Mouse (Mus musculus): ENCODE data around the gene Abcf1. TPM values are rescaled to one million over a fixed set of nuclear protein-coding genes. Genes with fewer than 3 reads are reported as not detected.

The Abcf1 gene
- total RNA-seq, 2 experiments from 2014 or later, result 74.3 to 75.6 TPM

GRCm38 (mm10) chr17:35920384-35920783 lies 49.2 kb downstream of the Abcf1 start:
- no peak for DNase-seq (ENCODE audit: low spot score in 2 of 2)

- no peak for DNase-seq (ENCODE audit: low spot score in 2 of 2)
Observed at GRCm38 (mm10) chr17:35919864-35920301, 49.7 kb downstream of the Abcf1 start.

DNA sequence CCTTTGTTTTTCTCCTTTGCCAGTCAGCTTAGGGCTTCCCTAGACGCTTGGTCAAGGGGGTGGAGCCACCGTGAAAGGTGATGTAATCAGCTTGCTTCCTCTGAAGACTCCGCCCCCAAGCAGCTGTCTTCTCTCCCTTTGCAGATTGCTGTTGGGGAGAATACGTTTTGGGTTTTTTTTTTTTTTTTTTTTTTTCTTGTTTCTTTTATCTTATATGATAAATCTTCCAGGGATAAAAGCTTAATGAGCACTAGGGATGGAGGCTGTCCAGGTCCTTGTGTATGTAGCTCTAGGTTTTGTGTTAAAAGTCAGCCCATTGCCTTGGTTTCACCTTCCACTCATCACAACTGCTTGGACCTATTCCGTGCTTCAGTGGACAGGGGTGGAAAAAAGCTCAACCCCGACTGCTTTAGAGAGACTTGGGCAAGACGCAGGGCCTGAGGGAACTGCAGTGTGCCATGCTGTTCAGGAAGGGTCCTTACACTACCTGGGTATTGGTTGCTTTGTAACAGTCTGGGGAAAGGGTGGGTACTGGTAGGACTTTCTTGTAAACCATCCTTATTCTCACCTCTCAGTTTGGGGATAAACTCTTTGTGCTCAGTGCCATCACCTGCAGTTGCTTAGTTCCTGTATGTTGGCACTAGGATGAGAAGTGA lies 50.4 kb downstream of the Abcf1 start:
- peak; percentile 77 to 95 for DNase-seq (ENCODE audit: low spot score in 2 of 2)

DNA sequence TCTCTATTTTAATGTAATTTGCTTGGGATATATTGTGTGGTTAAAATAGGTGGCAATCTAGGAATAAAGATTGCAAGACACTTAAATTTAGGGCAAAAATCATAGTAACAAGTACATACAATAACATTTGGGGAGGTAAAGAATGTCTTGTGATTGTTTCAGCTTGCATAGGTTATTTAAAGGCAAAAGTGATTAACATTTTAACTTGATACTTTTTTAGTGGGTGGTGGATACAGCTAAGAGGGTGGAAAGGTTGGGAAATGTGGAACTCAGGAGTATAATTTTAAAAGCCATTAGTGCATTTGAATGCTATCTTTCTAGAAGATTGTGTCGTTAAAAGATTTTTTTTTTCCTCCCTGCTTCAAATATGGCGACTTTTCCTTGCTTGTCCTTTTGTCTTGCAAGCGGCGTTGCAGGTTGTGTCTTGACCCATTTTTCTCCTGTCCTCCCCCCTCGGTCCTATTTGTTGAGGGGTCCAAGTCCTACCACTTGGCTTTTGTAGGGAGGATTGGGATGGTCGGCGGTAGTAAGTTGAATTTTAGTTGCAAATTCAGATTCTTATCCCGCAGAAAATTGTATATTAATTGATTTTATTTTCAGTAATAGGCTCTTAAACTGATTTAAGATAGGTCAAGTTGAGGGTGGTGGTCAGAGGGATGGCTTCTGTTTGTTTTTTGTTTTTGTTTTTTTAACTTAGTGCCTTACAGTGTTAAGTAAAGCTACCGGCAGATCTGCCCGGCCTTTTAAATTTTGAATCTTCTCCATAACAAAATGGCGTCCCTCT lies 51.1 kb downstream of the Abcf1 start:
- DNase-seq (ENCODE audit: low spot score in 2 of 2), result no peak

GRCm38 (mm10) chr17:35917463-35918251 lies 51.9 kb downstream of the Abcf1 start:
- peak in 1 of 2 experiments; percentile 43 for DNase-seq (ENCODE audit: low spot score in 2 of 2)

GRCm38 (mm10) chr17:35917143-35917462 lies 52.5 kb downstream of the Abcf1 start:
- DNase-seq (ENCODE audit: low spot score in 2 of 2), result no peak

DNA sequence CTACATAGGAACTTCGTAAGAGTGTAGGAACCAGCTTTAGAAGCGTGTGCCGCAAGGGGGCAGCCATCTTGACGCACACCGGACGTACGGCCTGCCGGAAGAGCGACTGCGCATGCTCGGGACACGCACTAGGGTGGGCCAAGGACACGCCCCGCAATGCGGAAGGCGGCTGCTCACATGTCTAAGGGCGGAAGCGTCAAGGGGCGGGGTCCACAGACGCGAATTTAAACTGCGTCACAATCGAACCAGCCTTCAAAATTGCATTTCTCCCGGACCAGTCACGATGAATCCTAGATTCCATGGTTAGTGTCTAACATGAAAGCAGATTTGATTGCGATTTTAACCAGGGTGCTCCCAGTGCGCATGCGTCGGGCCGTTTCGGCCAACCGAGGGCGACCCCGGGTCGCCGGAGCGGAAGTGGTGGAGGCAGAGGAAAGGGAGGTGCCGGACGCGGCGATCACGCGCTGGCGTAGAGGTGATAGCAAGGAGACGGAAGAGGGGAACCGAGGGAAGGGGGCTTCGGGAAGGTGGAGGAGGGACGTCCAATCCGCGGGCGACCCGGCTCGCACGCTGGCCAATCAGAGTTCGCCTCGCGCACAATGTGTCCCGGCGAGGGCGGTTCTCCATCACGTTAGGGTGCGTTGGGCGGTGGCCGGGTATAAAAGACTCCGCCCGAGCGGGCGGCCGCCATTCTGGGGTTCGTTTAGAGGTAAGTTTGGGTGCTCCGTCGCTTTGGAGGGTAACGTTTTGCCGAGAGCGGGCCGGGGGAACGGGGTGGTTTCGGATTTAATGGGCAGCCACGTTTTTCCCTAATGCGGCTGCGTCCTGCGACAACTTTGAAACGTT lies 53.0 kb downstream of the Abcf1 start, which contains the start of the genes Mrps18b and Ppp1r10:
Gene Mrps18b (minus strand): TSS at position 93 of the 846 bp plus-strand sequence.
Gene Ppp1r10 (plus strand): TSS at position 138 of the 846 bp plus-strand sequence.
- DNase-seq (ENCODE audit: low spot score in 2 of 2), result peak; percentile 98

GRCm38 (mm10) chr17:35915538-35916296 lies 53.8 kb downstream of the Abcf1 start:
- no peak for DNase-seq (ENCODE audit: low spot score in 2 of 2)

DNA sequence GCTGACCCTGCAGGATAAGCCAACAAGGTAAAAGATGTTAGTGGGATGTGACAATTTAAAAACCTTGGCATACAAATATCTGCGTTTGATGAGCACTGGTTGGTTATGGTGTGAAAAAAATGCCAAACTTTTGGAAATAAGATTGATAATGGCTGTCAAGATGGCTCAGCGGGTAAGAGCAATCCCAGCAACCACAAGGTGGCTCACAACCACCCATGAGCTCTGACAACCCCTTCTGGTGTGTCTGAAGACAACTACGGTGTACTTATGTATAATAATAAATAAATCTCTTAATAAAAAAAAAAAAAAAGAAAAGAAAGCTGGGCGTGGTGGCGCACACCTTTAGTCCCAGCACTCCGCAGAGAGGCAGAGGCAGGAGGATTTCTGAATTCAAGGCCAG lies 54.6 kb downstream of the Abcf1 start:
- DNase-seq (ENCODE audit: low spot score in 2 of 2), result no peak

DNA sequence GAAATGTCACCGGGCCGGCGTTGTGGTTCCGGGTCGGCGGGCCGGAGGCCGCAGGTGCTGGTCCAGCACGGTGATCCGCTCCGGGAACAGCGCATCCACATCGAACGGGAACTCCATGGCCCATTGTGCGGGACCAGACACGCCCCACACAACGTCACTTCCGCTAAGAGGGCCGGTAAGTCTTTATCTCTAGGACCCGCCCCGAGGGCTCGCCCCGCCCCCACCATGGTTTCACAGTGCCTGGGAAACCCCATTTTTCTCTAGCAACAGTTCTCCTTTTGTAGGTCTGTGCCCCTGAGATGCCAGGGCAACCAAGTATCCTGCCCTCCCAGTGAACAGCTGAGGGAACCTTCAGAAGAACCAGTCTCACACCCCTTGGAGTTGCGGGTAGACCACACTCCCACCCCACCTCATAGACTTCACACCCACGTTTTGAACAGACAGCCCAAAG lies 59.6 kb downstream of the Abcf1 start, which contains the start of gene Atat1:
Gene Atat1 (minus strand): TSS at position 157 of the 451 bp plus-strand sequence.
- peak; percentile 90 to 96 for DNase-seq (ENCODE audit: low spot score in 2 of 2)

GRCm38 (mm10) chr17:35909186-35909918 lies 60.2 kb downstream of the Abcf1 start:
- DNase-seq (ENCODE audit: low spot score in 2 of 2), result no peak

DNA sequence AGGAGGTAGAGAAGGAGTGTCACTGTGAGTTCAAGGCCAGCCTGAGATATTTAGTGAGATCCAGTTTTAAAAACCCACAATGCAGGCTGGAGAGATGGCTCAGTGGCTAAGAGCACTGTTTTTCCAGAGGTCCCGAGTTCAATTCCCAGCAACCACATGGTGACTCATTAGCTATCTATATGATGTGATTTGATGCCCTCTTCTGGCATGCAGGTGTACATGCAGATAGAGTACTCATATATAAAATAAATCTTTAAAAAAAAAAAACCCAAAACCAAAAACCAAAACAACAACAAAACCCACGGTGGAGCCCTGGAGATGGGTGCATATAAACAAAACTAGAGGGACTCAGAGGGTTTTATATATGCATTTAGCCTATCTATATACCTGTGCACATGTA lies 62.0 kb downstream of the Abcf1 start:
- no peak for DNase-seq (ENCODE audit: low spot score in 2 of 2)

Small RNA genes lying within 50 kb of the gene (microRNA-seq; reads per million reads assigned to microRNA genes)
- gene Mir1894 (not detected), gene Mir877 (37.7 reads per million, percentile 41 among the genes with 10 or more reads in this experiment)

Other genes with a start within 250 kb of the Abcf1 start
- 10 to 100 TPM; 11.1 to 13.1 TPM for gene Ier3, start 148.1 kb downstream of the Abcf1 start, total RNA-seq (2021)
- 10 to 100 TPM; 52.6 to 56.9 TPM for gene Flot1, start 146.5 kb downstream of the Abcf1 start, total RNA-seq (2021)
- gene Tubb5, start 131.5 kb downstream of the Abcf1 start, total RNA-seq (2021), result 100 to 1,000 TPM; 408 to 451 TPM
- 10 to 100 TPM; 22.9 to 25.2 TPM for gene Mdc1, start 128.2 kb downstream of the Abcf1 start, total RNA-seq (2021)
- 10 to 100 TPM; 20.8 to 26.4 TPM for gene Nrm, start 108.4 kb downstream of the Abcf1 start, total RNA-seq (2021)
- gene Ppp1r18, start 104.2 kb downstream of the Abcf1 start, total RNA-seq (2021), result 10 to 100 TPM; 30.2 to 32.7 TPM
- gene Dhx16, start 89.9 kb downstream of the Abcf1 start, total RNA-seq (2021), result 10 to 100 TPM; 22.1 to 25.1 TPM
- gene 2310061I04Rik, start 72.3 kb downstream of the Abcf1 start, total RNA-seq (2021), result 10 to 100 TPM; 44.4 to 49.0 TPM
- gene Atat1, start 59.7 kb downstream of the Abcf1 start, total RNA-seq (2021), result 10 to 100 TPM; 13.3 to 18.4 TPM
- gene Mrps18b, start 53.4 kb downstream of the Abcf1 start, total RNA-seq (2021), result 10 to 100 TPM; 40.5 to 46.8 TPM
- gene Ppp1r10, start 53.3 kb downstream of the Abcf1 start, total RNA-seq (2021), result 10 to 100 TPM; 44.6 to 52.8 TPM
- 10 to 100 TPM; 34.3 to 38.7 TPM for gene Gnl1, start 10.1 kb upstream of the Abcf1 start, total RNA-seq (2021)
- 10 to 100 TPM; 13.2 to 15.0 TPM for gene Prr3, start 10.5 kb upstream of the Abcf1 start, total RNA-seq (2021)
- under 1 TPM; 0.44 to 0.76 TPM for gene H2-T24, start 50.8 kb upstream of the Abcf1 start, total RNA-seq (2021)
- 1 to 10 TPM; 5.0 to 5.7 TPM for gene H2-T23, start 63.1 kb upstream of the Abcf1 start, total RNA-seq (2021)
- gene H2-T22, start 73.0 kb upstream of the Abcf1 start, total RNA-seq (2021), result 10 to 100 TPM; 10.8 to 11.6 TPM
- gene Gm6034, start 73.2 kb upstream of the Abcf1 start, total RNA-seq (2021), result not detected
- 1 to 10 TPM; 1.7 to 2.1 TPM for gene Gm11127, start 88.6 kb upstream of the Abcf1 start, total RNA-seq (2021)
- not detected for gene Gm19684, start 151.9 kb upstream of the Abcf1 start, total RNA-seq (2021)
- gene Gm7030, start 159.7 kb upstream of the Abcf1 start, total RNA-seq (2021), result not detected
- not detected for gene Gm8909, start 198.8 kb upstream of the Abcf1 start, total RNA-seq (2021)
- under 1 TPM; 0.18 to 0.27 TPM for gene H2-T3, start 220.5 kb upstream of the Abcf1 start, total RNA-seq (2021)